Mouse (Mus musculus): Measurements from ENCODE around the gene F11r. TPM values are rescaled to one million over a fixed set of nuclear protein-coding genes. Genes with fewer than 3 reads are reported as not detected.

The F11r gene
- total RNA-seq (2023; ENCODE audit: inconsistent age), result 0.27 to 1.3 TPM (median 0.89 TPM) in 4 replicates

GRCm38 (mm10) chr1:171437264-171438013 is at the start of gene F11r:
F11r (plus strand) TSS chr1:171437535.

GRCm38 (mm10) chr1:171388376-171389102 is 48.8 kb upstream of the F11r start, which contains the start of gene Arhgap30:
Arhgap30 (plus strand) TSS chr1:171388954.

DNA sequence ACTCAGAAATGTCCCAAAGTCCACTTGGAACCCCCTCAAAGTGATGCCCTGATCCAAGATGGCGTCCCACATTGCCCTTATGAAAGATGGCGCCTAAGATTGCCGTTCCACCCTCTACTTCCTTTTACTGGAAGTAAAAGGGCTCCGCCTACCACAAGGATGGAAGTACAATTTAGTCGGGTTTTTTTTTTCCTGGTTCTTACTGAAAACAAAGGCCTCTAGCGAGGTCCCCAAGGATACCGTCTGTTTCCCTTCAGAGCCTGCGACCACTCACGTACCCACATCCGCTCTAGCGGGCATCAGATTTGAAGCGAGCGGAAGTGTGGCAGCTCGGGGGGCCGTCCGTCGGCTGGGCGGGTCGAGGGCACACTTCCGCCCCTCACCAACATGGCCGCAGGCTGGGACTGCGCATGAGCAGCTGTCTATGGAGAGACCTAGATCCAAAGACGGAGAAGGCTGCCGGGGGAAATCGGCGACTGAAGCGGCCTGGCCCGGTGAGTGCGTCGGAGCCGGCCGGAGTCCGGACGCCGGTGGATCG is 26.3 kb upstream of the F11r start, which contains the start of gene Usf1:
TSS of gene Usf1 (plus strand) at position 367 of the 538 bp plus-strand sequence.

GRCm38 (mm10) chr1:171418660-171419059 is 18.7 kb upstream of the F11r start, which contains the start of gene Tstd1:
Tstd1 (plus strand) TSS chr1:171418872.

DNA sequence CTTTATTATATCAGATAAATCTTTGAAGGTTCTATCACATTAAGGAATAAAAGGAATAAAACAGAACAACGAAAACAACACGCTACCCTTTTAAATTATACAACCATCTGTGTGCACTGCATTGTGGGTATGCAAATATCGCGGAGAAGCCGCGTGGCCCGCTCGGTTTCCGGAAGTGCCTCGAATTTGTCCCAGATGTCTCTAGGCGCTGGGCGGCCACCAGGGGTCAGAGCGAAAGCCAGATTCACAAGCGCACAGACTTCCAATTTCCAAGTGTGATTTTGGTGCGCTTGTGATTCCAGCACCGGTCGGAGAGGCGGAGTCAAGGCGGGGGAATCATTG is 65.9 kb downstream of the F11r start, which contains the start of gene Alyref2:
TSS of gene Alyref2 (plus strand) at position 229 of the 342 bp plus-strand sequence.

Other genes with a start within 250 kb of the F11r start
- gene Pcp4l1, start 241.3 kb upstream of the F11r start, total RNA-seq (2023; ENCODE audit: inconsistent age), result not detected in 4 replicates
- gene Nr1i3, start 223.6 kb upstream of the F11r start, total RNA-seq (2023; ENCODE audit: inconsistent age), result not detected in 4 replicates
- gene Tomm40l, start 215.0 kb upstream of the F11r start, total RNA-seq (2023; ENCODE audit: inconsistent age), result 21.8 to 26.5 TPM (median 24.2 TPM) in 4 replicates
- gene Apoa2, start 212.5 kb upstream of the F11r start, total RNA-seq (2023; ENCODE audit: inconsistent age), result not detected in 4 replicates
- 4.7 to 12.2 TPM (median 7.7 TPM) in 4 replicates for gene Fcer1g, start 203.2 kb upstream of the F11r start, total RNA-seq (2023; ENCODE audit: inconsistent age)
- gene Adamts4, start 187.1 kb upstream of the F11r start, total RNA-seq (2023; ENCODE audit: inconsistent age), result not detected in 4 replicates
- 120 to 147 TPM (median 125 TPM) in 4 replicates for gene Ndufs2, start 186.1 kb upstream of the F11r start, total RNA-seq (2023; ENCODE audit: inconsistent age)
- 79.8 to 117 TPM (median 101 TPM) in 4 replicates for gene B4galt3, start 167.2 kb upstream of the F11r start, total RNA-seq (2023; ENCODE audit: inconsistent age)
- 60.4 to 71.5 TPM (median 66.1 TPM) in 4 replicates for gene Ppox, start 156.3 kb upstream of the F11r start, total RNA-seq (2023; ENCODE audit: inconsistent age)
- gene Usp21, start 149.5 kb upstream of the F11r start, total RNA-seq (2023; ENCODE audit: inconsistent age), result 48.5 to 60.7 TPM (median 55.3 TPM) in 4 replicates
- 44.8 to 53.1 TPM (median 48.1 TPM) in 4 replicates for gene Ufc1, start 142.5 kb upstream of the F11r start, total RNA-seq (2023; ENCODE audit: inconsistent age)
- 31.3 to 39.4 TPM (median 34.5 TPM) in 4 replicates for gene Dedd, start 108.4 kb upstream of the F11r start, total RNA-seq (2023; ENCODE audit: inconsistent age)
- gene Nit1, start 91.9 kb upstream of the F11r start, total RNA-seq (2023; ENCODE audit: inconsistent age), result 26.8 to 31.8 TPM (median 28.6 TPM) in 4 replicates
- 67.5 to 78.8 TPM (median 74.9 TPM) in 4 replicates for gene Pfdn2, start 91.9 kb upstream of the F11r start, total RNA-seq (2023; ENCODE audit: inconsistent age)
- gene Klhdc9, start 76.7 kb upstream of the F11r start, total RNA-seq (2023; ENCODE audit: inconsistent age), result 0.32 to 0.58 TPM (median 0.45 TPM) in 4 replicates
- 0.21 to 0.58 TPM (median 0.45 TPM) in 4 replicates for gene Nectin4, start 67.4 kb upstream of the F11r start, total RNA-seq (2023; ENCODE audit: inconsistent age)
- 295 to 311 TPM (median 296 TPM) in 4 replicates for gene Arhgap30, start 48.6 kb upstream of the F11r start, total RNA-seq (2023; ENCODE audit: inconsistent age)
- gene Usf1, start 26.2 kb upstream of the F11r start, total RNA-seq (2023; ENCODE audit: inconsistent age), result 168 to 206 TPM (median 179 TPM) in 4 replicates
- gene Tstd1, start 18.7 kb upstream of the F11r start, total RNA-seq (2023; ENCODE audit: inconsistent age), result 6.4 to 19.0 TPM (median 10.9 TPM) in 4 replicates
- 8.7 to 11.8 TPM (median 9.2 TPM) in 4 replicates for gene Alyref2, start 65.9 kb downstream of the F11r start, total RNA-seq (2023; ENCODE audit: inconsistent age)
- not detected in 4 replicates for gene Itln1, start 97.8 kb downstream of the F11r start, total RNA-seq (2023; ENCODE audit: inconsistent age)
- gene Cd244a, start 121.7 kb downstream of the F11r start, total RNA-seq (2023; ENCODE audit: inconsistent age), result 10.1 to 11.8 TPM (median 11.3 TPM) in 4 replicates
- 116 to 137 TPM (median 130 TPM) in 4 replicates for gene Ly9, start 169.9 kb downstream of the F11r start, total RNA-seq (2023; ENCODE audit: inconsistent age)
- gene Slamf7, start 215.5 kb downstream of the F11r start, total RNA-seq (2023; ENCODE audit: inconsistent age), result 68.5 to 79.8 TPM (median 72.8 TPM) in 4 replicates
- 103 to 119 TPM (median 105 TPM) in 4 replicates for gene Cd48, start 244.5 kb downstream of the F11r start, total RNA-seq (2023; ENCODE audit: inconsistent age)